Mouse (Mus musculus): ENCODE measurements at regions not wholly inside any gene's neighbourhood (a gene's known extent, or its start where the extent isn't known, plus 50 kb on each side); places are given as distances from the start of the nearest gene placed in this dataset.

DNA sequence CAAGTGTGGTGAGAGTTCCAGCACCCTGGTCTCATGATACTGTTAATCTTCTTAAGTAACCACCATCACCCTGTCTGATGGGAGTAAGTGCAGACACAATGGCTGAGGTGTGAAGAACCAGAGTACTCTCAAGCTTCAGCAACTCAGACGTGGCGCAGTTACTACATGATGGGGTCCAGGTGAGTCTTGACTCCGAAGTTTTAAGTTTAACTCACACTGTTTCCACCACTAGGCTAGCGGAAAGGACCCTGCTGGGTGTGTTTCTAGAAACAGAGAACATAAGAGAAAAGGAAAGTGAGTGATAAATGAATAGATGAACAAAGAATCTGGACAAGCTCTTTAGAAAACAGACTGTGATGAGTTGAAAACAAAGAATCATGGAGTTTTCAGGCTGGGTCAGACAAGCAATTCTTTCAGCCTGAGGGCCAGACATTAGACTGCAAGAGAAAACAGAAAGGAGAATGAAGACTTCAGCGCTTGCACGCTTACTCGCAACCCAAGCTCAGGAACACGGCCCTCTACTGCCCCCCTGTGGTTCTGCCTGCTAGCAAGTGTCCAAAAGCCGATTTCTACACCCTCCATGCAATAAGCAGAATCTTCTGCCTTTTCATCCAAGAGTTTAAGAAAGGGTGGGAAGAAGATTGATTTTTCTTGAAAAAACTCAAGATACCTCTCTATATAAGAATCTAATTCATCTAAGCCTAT, 2593.6 kb upstream of the Gm6569 start:
- DNase-seq (ENCODE audit: extremely low read depth, low read depth, low spot score), result peak; percentile 19
- H3K4me1 ChIP-seq (ENCODE audit: control insufficient read depth, insufficient read depth, low read length), result no peaks in the 10 kb centered on the region
- no peaks in the 10 kb centered on the region for H3K27me3 ChIP-seq (ENCODE audit: control insufficient read depth, insufficient read depth, low read length)
- H3K27ac ChIP-seq (replicated peaks; ENCODE audit: insufficient read depth, low read depth, low read length), result no peak overlapping the region
- TF ChIP-seq POLR2A (IDR thresholded peaks at IDR 0.05; ENCODE audit: extremely low read depth, insufficient read depth, low read length), result no peak
- peak; percentile 46; the same call in 1 of the 2 replicates for TF ChIP-seq CTCF (IDR thresholded peaks at IDR 0.05; ENCODE audit: low read depth, low read length)
- H3K9ac ChIP-seq (ENCODE audit: low read depth, low read length), result no peak overlapping the region
- no peak overlapping the region for H3K4me3 ChIP-seq (ENCODE audit: insufficient read depth, low read depth, low read length)
- WGBS, result 51% methylated on average over 9 of the region's 9 CpGs
- no peaks in the 10 kb centered on the region for H3K79me2 ChIP-seq (ENCODE audit: control insufficient read depth, insufficient read depth, low read length)
- no peaks in the 10 kb centered on the region for H3K36me3 ChIP-seq (ENCODE audit: control insufficient read depth, insufficient read depth, low read length)

DNA sequence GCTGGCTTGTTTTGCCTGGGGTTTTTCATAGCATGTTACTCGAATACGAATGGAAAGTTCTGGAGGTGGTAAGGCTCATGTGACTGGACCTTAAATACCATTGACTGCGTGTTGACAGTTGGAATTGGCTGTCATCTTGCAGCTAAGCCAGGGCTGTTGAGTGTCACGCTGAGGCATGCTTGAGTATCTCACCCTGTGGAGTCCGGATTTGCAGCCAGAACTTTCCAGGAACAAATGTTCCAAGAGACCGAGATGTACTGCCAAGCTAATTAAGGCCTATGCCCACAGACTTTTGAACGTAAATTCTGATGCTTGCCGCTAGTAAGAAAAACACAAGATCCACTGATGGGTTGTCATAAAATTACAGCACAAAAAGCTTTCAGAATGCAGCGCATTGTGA, 2590.8 kb upstream of the Gm6569 start:
- Histone ChIP-seq H3K4me1 (ENCODE audit: control insufficient read depth, insufficient read depth, low read length) (no peaks in the 10 kb centered on the region), H3K27me3 (ENCODE audit: control insufficient read depth, insufficient read depth, low read length) (no peaks in the 10 kb centered on the region), H3K4me3 (ENCODE audit: insufficient read depth, low read depth, low read length) (no peak overlapping the region), H3K27ac (replicated peaks; ENCODE audit: insufficient read depth, low read depth, low read length) (no peak overlapping the region), H3K9ac (ENCODE audit: low read depth, low read length) (no peak overlapping the region), H3K79me2 (ENCODE audit: control insufficient read depth, insufficient read depth, low read length) (no peaks in the 10 kb centered on the region), H3K36me3 (ENCODE audit: control insufficient read depth, insufficient read depth, low read length) (no peaks in the 10 kb centered on the region)
- 70% methylated on average over 9 of the region's 9 CpGs for WGBS
- TF ChIP-seq POLR2A (IDR thresholded peaks at IDR 0.05; ENCODE audit: extremely low read depth, insufficient read depth, low read length), result no peak
- no peak for TF ChIP-seq CTCF (IDR thresholded peaks at IDR 0.05; ENCODE audit: low read depth, low read length)
- DNase-seq (ENCODE audit: extremely low read depth, low read depth, low spot score), result no peak

DNA sequence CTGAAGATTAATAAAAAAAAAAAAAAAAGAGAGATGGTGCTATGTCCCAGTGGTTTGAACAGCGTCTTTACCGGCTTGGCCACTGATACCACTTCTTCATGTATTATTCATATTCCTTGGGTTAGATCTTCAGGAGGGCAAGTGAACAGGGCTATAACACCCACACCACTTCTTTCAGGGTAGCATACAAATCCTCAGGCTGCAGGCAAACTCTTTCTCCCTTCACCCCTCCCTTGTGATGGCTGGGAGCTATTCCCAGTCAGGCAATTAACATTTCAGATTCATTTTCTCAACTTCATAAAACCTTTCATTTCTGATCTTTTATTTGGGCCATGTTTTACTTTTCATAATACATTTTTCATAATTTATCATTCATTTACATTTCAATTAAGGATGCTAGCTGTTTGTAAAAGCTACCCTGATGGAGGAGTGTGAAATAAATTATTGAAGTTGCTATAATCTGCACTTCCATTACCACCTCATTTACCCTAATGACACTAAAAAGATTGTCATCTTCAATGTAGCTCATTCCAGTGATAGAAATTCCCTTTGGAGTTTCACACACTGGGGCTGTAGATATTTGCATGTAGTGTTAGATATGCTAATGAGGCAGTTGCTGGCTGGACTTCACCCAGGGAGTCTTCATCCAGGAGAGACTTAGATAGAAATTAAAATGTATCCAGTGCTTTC, 2558.3 kb upstream of the Gm6569 start:
- H3K36me3 ChIP-seq (ENCODE audit: control insufficient read depth, insufficient read depth, low read length), result no peaks in the 10 kb centered on the region
- no peak overlapping the region for H3K9ac ChIP-seq (ENCODE audit: low read depth, low read length)
- no peaks in the 10 kb centered on the region for H3K27me3 ChIP-seq (ENCODE audit: control insufficient read depth, insufficient read depth, low read length)
- no peaks in the 10 kb centered on the region for H3K79me2 ChIP-seq (ENCODE audit: control insufficient read depth, insufficient read depth, low read length)
- 92% methylated on average over 2 of the region's 2 CpGs for WGBS
- DNase-seq (ENCODE audit: extremely low read depth, low read depth, low spot score), result no peak
- no peak overlapping the region for H3K4me3 ChIP-seq (ENCODE audit: insufficient read depth, low read depth, low read length)
- TF ChIP-seq POLR2A (IDR thresholded peaks at IDR 0.05; ENCODE audit: extremely low read depth, insufficient read depth, low read length) (no peak), CTCF (IDR thresholded peaks at IDR 0.05; ENCODE audit: low read depth, low read length) (no peak)
- no peaks in the 10 kb centered on the region for H3K4me1 ChIP-seq (ENCODE audit: control insufficient read depth, insufficient read depth, low read length)
- no peak overlapping the region for H3K27ac ChIP-seq (replicated peaks; ENCODE audit: insufficient read depth, low read depth, low read length)

DNA sequence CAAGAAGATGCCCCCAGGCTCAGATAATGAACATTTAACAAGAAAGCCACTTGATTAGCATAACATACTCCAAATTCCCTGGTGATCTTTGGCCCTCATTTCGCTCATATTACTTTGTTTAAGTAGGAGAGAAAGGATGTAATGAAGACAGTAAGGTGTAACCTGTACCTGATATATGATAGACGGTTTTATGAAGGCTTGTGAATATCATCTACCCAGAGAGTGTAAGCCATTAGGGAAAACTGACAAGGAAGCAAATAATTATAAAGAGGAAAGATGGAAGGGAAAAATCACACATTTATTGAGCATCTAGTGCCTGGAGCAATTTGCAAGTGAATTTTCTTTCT, 2557.8 kb upstream of the Gm6569 start:
- no peaks in the 10 kb centered on the region for H3K79me2 ChIP-seq (ENCODE audit: control insufficient read depth, insufficient read depth, low read length)
- H3K36me3 ChIP-seq (ENCODE audit: control insufficient read depth, insufficient read depth, low read length), result no peaks in the 10 kb centered on the region
- WGBS, result 64% methylated on average over 2 of the region's 2 CpGs
- TF ChIP-seq CTCF (IDR thresholded peaks at IDR 0.05; ENCODE audit: low read depth, low read length) (no peak), POLR2A (IDR thresholded peaks at IDR 0.05; ENCODE audit: extremely low read depth, insufficient read depth, low read length) (no peak)
- no peak for DNase-seq (ENCODE audit: extremely low read depth, low read depth, low spot score)
- H3K4me1 ChIP-seq (ENCODE audit: control insufficient read depth, insufficient read depth, low read length), result no peaks in the 10 kb centered on the region
- H3K27me3 ChIP-seq (ENCODE audit: control insufficient read depth, insufficient read depth, low read length), result no peaks in the 10 kb centered on the region
- H3K27ac ChIP-seq (replicated peaks; ENCODE audit: insufficient read depth, low read depth, low read length), result no peak overlapping the region
- H3K4me3 ChIP-seq (ENCODE audit: insufficient read depth, low read depth, low read length), result no peak overlapping the region
- no peak overlapping the region for H3K9ac ChIP-seq (ENCODE audit: low read depth, low read length)

DNA sequence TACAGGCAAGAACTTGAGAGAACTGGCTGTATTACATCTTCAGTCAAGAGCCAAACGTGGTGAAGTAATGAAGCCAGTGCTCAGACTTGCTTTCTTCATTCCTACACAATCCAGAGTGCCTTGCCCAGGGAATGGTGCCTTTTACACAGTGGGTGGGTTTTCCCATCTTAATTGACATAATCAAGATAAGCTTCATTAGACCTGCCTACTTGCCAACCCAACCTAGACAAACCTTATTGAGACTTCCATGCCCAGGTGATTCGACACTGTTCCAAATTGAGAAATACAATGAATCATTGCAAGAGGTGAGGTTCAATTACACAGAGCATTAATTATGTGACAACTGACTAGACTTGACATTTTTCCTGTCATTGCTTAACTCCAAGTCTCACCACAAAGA, 2557.0 kb upstream of the Gm6569 start:
- TF ChIP-seq CTCF (IDR thresholded peaks at IDR 0.05; ENCODE audit: low read depth, low read length) (no peak), POLR2A (IDR thresholded peaks at IDR 0.05; ENCODE audit: extremely low read depth, insufficient read depth, low read length) (no peak)
- DNase-seq (ENCODE audit: extremely low read depth, low read depth, low spot score), result no peak
- no peaks in the 10 kb centered on the region for H3K36me3 ChIP-seq (ENCODE audit: control insufficient read depth, insufficient read depth, low read length)
- no peaks in the 10 kb centered on the region for H3K79me2 ChIP-seq (ENCODE audit: control insufficient read depth, insufficient read depth, low read length)
- no peak overlapping the region for H3K9ac ChIP-seq (ENCODE audit: low read depth, low read length)
- H3K27ac ChIP-seq (replicated peaks; ENCODE audit: insufficient read depth, low read depth, low read length), result no peak overlapping the region
- no peak overlapping the region for H3K4me3 ChIP-seq (ENCODE audit: insufficient read depth, low read depth, low read length)
- WGBS, result 61% methylated on average over 2 of the region's 2 CpGs
- H3K4me1 ChIP-seq (ENCODE audit: control insufficient read depth, insufficient read depth, low read length), result no peaks in the 10 kb centered on the region
- H3K27me3 ChIP-seq (ENCODE audit: control insufficient read depth, insufficient read depth, low read length), result no peaks in the 10 kb centered on the region

DNA sequence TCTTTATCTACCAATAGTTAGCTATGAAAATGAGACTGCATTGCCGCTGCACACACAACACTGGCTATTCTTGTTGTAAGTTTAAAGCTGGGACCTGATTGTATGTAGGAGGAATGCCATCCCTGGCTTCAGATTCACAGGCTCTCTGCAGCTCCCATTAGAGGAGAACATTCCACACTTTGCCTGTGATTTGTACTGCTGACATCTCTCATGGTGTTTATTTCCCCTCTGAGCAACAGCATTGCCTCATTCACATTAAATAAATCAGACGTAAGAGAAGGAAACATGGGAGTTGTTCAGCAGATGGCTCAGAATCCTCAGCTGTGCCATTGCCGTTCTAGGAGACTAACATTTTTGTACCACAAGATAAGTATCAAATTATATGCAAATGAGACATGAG, 2550.6 kb upstream of the Gm6569 start:
- no peak for DNase-seq (ENCODE audit: extremely low read depth, low read depth, low spot score)
- 86% methylated on average over 3 of the region's 3 CpGs for WGBS
- Histone ChIP-seq H3K4me3 (ENCODE audit: insufficient read depth, low read depth, low read length) (no peak overlapping the region), H3K27ac (replicated peaks; ENCODE audit: insufficient read depth, low read depth, low read length) (no peak overlapping the region), H3K27me3 (ENCODE audit: control insufficient read depth, insufficient read depth, low read length) (no peaks in the 10 kb centered on the region), H3K4me1 (ENCODE audit: control insufficient read depth, insufficient read depth, low read length) (no peaks in the 10 kb centered on the region), H3K36me3 (ENCODE audit: control insufficient read depth, insufficient read depth, low read length) (no peaks in the 10 kb centered on the region), H3K9ac (ENCODE audit: low read depth, low read length) (no peak overlapping the region), H3K79me2 (ENCODE audit: control insufficient read depth, insufficient read depth, low read length) (no peaks in the 10 kb centered on the region)
- TF ChIP-seq CTCF (IDR thresholded peaks at IDR 0.05; ENCODE audit: low read depth, low read length), result no peak
- no peak for TF ChIP-seq POLR2A (IDR thresholded peaks at IDR 0.05; ENCODE audit: extremely low read depth, insufficient read depth, low read length)

Measured in liver, adult 2 months (tissue).